Comparison of ENCODE assay signal across 21 mouse cellular contexts in the genomic region with DNA sequence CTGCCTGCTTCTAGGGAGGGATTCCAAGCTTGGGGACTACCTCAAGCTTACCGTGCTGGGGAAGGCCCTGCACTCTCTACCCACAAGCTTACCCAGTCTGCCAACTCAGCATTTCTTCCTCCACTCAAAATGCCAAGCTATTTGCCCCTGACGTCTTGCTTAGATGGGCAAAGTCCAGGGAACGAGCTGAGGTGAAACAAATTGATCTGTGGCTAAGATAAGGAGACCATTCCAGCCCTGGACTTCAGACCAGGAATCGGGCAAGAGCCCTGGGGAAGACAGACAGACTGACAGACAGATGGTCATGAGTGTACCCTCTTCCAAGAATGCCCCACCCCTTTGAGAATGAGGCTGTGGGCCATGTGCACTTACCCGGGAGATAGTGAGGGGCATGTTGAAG. TPM values are rescaled to one million over a fixed set of nuclear protein-coding genes. Genes with fewer than 3 reads are reported as not detected.
DNase-seq lines count a peak whose midpoint lies in the region; ATAC-seq and TF ChIP-seq lines count a peak whose summit lies in the region.
"Had no signal": no experiment of that assay in that cellular context is flagged by ENCODE, and none has a peak within 500 bp of the region (broad histone marks: within the 10 kb centered on the region; RNA-seq: fewer than 3 reads in every experiment).

No protein-coding gene starts in this region.

- TF ChIP-seq CTCF in gastrocnemius, adult 2 months (IDR thresholded peaks at IDR 0.05), result no peak

- ATAC-seq in intestine, embryonic 16.5 days, result peak; percentile 39
- ATAC-seq in stomach, embryonic 16.5 days (ENCODE audit: insufficient read depth, low FRiP score), result no peak
- ATAC-seq: activated CD4-positive, CD25-positive, alpha-beta regulatory T cell, adult 4 months; forebrain, embryonic 13.5 days; hindbrain, embryonic 16.5 days had no signal

- 47% methylated on average over 5 of the region's 5 CpGs for WGBS in intestine, embryonic 16.5 days
- WGBS in stomach, embryonic 16.5 days, result 54% methylated on average over 5 of the region's 5 CpGs

- H3K4me3 ChIP-seq in gastrocnemius, adult 2 months, result peak overlapping the region; percentile 88
- H3K4me3 ChIP-seq in intestine, embryonic 16.5 days (ENCODE audit: low read length), result peak overlapping the region; percentile 24
- H3K4me3 ChIP-seq in stomach, embryonic 16.5 days (replicated peaks; ENCODE audit: low read length), result no peak overlapping the region
- H3K4me3 ChIP-seq: forebrain, embryonic 13.5 days; limb, embryonic 15.5 days; midbrain, embryonic 12.5 days had no signal

- no peaks in the 10 kb centered on the region for H3K36me3 ChIP-seq in intestine, embryonic 16.5 days (ENCODE audit: control insufficient read depth, insufficient read depth, low read length)
- no peaks in the 10 kb centered on the region for H3K36me3 ChIP-seq in stomach, embryonic 16.5 days (ENCODE audit: control insufficient read depth, insufficient read depth, low read length)
- H3K36me3 ChIP-seq: limb, embryonic 15.5 days; midbrain, embryonic 12.5 days had no signal

- no peak for DNase-seq in gastrocnemius, adult 2 months
- DNase-seq in gastrocnemius, postnatal 25 days, result no peak
- peak; percentile 65 for DNase-seq in kidney, adult 11 months
- DNase-seq in kidney, postnatal 4 days, result no peak
- DNase-seq in right cerebral cortex, adult 2 months (ENCODE audit: low spot score in 2 of 2), result no peak
- no peak for DNase-seq in thymus, adult 18-20 months
- DNase-seq: cerebellum, postnatal 10 days; lung, adult 2 months; lung, postnatal 4 days had no signal

- H3K27ac ChIP-seq in gastrocnemius, adult 2 months, result peak overlapping the region; percentile 99
- peak overlapping the region; percentile 88 for H3K27ac ChIP-seq in intestine, embryonic 16.5 days (ENCODE audit: low read length)
- H3K27ac ChIP-seq in stomach, embryonic 16.5 days (ENCODE audit: low read length), result 0 out of 2 replicates have a peak overlapping the region, but pooled peaks have one; percentile 15
- H3K27ac ChIP-seq: forebrain, embryonic 13.5 days; limb, embryonic 15.5 days; midbrain, embryonic 12.5 days had no signal

- peak overlapping the region; percentile 56 for H3K9ac ChIP-seq in intestine, embryonic 16.5 days (ENCODE audit: low read depth, low read length)
- H3K9ac ChIP-seq in stomach, embryonic 16.5 days (ENCODE audit: low read length), result peak overlapping the region; percentile 26; the same call in 1 of the 2 replicates
- H3K9ac ChIP-seq: forebrain, embryonic 13.5 days; limb, embryonic 15.5 days; midbrain, embryonic 12.5 days had no signal

- no peaks in the 10 kb centered on the region for H3K9me3 ChIP-seq in intestine, embryonic 16.5 days (ENCODE audit: control insufficient read depth, low read length)
- H3K9me3 ChIP-seq in stomach, embryonic 16.5 days (replicated peaks; ENCODE audit: control insufficient read depth, low read length), result no peaks in the 10 kb centered on the region
- H3K9me3 ChIP-seq: forebrain, embryonic 13.5 days; limb, embryonic 15.5 days; midbrain, embryonic 12.5 days had no signal

- H3K4me2 ChIP-seq in intestine, embryonic 16.5 days (ENCODE audit: low read depth, low read length), result peak overlapping the region; percentile 48
- H3K4me2 ChIP-seq in stomach, embryonic 16.5 days (ENCODE audit: low read depth, low read length), result peak overlapping the region; percentile 16
- H3K4me2 ChIP-seq: forebrain, embryonic 13.5 days; limb, embryonic 15.5 days; midbrain, embryonic 12.5 days had no signal

- H3K27me3 ChIP-seq in intestine, embryonic 16.5 days (replicated peaks; ENCODE audit: control insufficient read depth, insufficient read depth, low read length), result no peaks in the 10 kb centered on the region
- no peaks in the 10 kb centered on the region for H3K27me3 ChIP-seq in stomach, embryonic 16.5 days (ENCODE audit: control insufficient read depth, insufficient read depth, low read length)
- H3K27me3 ChIP-seq: forebrain, embryonic 13.5 days; limb, embryonic 15.5 days had no signal

- H3K4me1 ChIP-seq in intestine, embryonic 16.5 days (ENCODE audit: control insufficient read depth, insufficient read depth, low read length), result peaks cover 15% of the 10 kb centered on the region
- no peaks in the 10 kb centered on the region; the same call in none of the 2 replicates for H3K4me1 ChIP-seq in stomach, embryonic 16.5 days (ENCODE audit: control insufficient read depth, insufficient read depth, low read length)
- H3K4me1 ChIP-seq: forebrain, embryonic 13.5 days had no signal

- intact Hi-C loops in gastrocnemius, adult 2 months (cut with DNase I), result no loop called here

RNA-seq across cellular contexts. Expression of gene Ldb3, which starts 0.5 kb away (rescaled TPM):
- 1,000 to 10,000 TPM; 1,886 to 2,548 TPM for total RNA-seq in gastrocnemius, adult 2 months (2021)
- total RNA-seq in gastrocnemius, postnatal 25 days (2021), result 1,000 to 10,000 TPM; 2,264 to 2,912 TPM
- polyA plus RNA-seq in intestine, embryonic 16.5 days (2015; fragmentation: Nextera tagmentation; extraction: Ambion mirVana), result 12.8 and 15.7 TPM in 2 replicates
- 4.4 and 30.9 TPM in 2 replicates for polyA plus RNA-seq in stomach, embryonic 16.5 days (2015; fragmentation: Nextera tagmentation; extraction: Ambion mirVana)
- total RNA-seq: granulocyte monocyte progenitor cell, adult 5-6 weeks had no signal
- polyA plus RNA-seq: activated CD4-positive, CD25-positive, alpha-beta regulatory T cell, adult 4 months had no signal

RNA-seq across cellular contexts. Expression of gene Opn4, which starts 11.9 kb away (rescaled TPM):
- total RNA-seq in gastrocnemius, adult 2 months (2021), result not detected
- not detected for total RNA-seq in gastrocnemius, postnatal 25 days (2021)
- 0.34 TPM in 1 of 2 replicates, not detected in the other for polyA plus RNA-seq in intestine, embryonic 16.5 days (2015; fragmentation: Nextera tagmentation; extraction: Ambion mirVana)
- 0.06 TPM in 1 of 2 replicates, not detected in the other for polyA plus RNA-seq in stomach, embryonic 16.5 days (2015; fragmentation: Nextera tagmentation; extraction: Ambion mirVana)
- total RNA-seq: adrenal gland, postnatal 25 days; granulocyte monocyte progenitor cell, adult 5-6 weeks; layer of hippocampus, adult 18-20 months; left cerebral cortex, adult 18-20 months had no signal
- polyA plus RNA-seq: activated CD4-positive, CD25-positive, alpha-beta regulatory T cell, adult 4 months; forebrain, embryonic 13.5 days; hindbrain, embryonic 16.5 days; lung, adult 2 months; midbrain, embryonic 12.5 days; urinary bladder, adult 2 months had no signal

Comparison
In these comparisons a context has a peak if more than half of its experiments do, and no peak if none do; other contexts are left out.
1. H3K27ac ChIP-seq: peak in every context shown above with its lines; median percentile 99 in gastrocnemius, adult 2 months; 88 in intestine, embryonic 16.5 days; 15 in stomach, embryonic 16.5 days.